Mouse (Mus musculus): ENCODE measurements around the gene Zfp366. TPM values are rescaled to one million over a fixed set of nuclear protein-coding genes. Genes with fewer than 3 reads are reported as not detected.
A peak's percentile ranks its signal among the peaks of the same experiment; 100 is the strongest.

Gene Zfp366
- polyA plus RNA-seq, 1 experiment from 2014 or later = 0.64 TPM

DNA sequence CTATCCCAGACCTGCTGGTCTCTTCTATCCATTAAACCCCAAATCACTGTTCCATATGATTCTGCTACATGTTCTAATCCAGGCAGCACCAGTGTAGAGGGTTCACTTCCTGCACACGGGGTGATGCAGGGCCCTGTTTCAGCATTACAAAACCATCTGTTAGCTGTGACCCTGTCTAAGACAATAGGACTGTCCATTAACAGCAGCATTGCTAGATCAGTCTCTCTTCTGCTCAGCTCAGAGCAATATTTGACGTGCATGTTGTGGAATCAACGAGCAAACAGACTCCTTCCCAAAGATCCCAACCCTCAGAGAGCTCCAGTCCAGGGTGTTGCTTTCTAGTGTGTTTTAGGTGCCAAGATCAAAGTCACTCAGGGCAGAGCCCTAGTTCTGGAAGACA, 5.0 kb downstream of the Zfp366 start:
- Histone ChIP-seq H3K4me2 (no peak overlapping the region), H3K4me3 (no peak overlapping the region), H3K4me1 (replicated peaks) (0 out of 2 replicates have a peak, but pooled peaks cover 27% of the 10 kb centered on the region), H3K27ac (0 out of 2 replicates have a peak overlapping the region, but pooled peaks have one; percentile 2), H3K9me3 (no peaks in the 10 kb centered on the region), H3K9ac (no peak overlapping the region), H3K36me3 (no peaks in the 10 kb centered on the region), H3K27me3 (no peaks in the 10 kb centered on the region)
- no peak for ATAC-seq (ENCODE audit: low FRiP score)
- WGBS = 82% methylated on average over 3 of the region's 3 CpGs

DNA sequence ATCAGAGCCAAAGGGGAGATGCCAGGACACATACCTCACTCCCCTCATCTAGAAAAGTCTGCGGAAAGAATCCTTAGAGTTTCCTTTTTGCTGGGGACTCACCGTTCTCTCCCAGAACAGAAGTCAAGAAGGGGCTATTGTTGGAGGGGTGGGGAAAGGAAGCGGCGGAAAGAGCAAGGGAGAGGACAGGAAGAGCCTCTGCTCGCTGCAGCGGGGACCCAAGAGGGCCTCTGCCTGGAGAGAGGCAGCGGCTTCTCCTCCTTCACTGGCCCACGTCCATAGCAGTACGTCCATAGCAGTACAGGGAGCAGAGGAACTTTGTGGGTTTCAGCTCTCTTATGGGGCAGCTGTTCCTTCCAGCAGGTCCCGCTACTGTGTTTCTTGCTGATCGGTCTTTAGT, 5.8 kb downstream of the Zfp366 start:
- Histone ChIP-seq H3K27ac (no peak overlapping the region), H3K4me3 (no peak overlapping the region), H3K36me3 (no peaks in the 10 kb centered on the region), H3K9me3 (no peaks in the 10 kb centered on the region), H3K4me1 (replicated peaks) (0 out of 2 replicates have a peak, but pooled peaks cover 19% of the 10 kb centered on the region), H3K4me2 (no peak overlapping the region), H3K9ac (no peak overlapping the region), H3K27me3 (no peaks in the 10 kb centered on the region)
- ATAC-seq (ENCODE audit: low FRiP score) = no peak
- 76% methylated on average over 11 of the region's 11 CpGs for WGBS

DNA sequence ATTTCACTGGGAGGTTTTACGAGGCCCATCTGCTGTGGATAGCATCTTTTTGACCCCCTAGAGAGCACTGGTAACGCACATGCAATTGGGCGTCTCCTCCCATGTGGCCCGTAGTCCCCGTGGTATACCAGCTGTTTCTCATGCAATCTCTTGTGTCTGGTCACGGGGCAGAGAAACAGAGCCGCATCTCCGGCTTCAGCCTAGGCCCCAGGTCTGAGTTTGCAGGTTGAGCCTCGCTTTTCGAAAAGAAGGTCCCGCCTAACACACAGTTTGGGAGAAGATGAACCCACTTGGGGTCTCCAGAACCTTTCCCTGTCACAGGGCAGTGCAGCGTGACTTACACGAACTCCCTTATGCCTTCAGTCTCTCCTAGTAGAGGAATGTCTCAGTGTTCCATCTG, 6.4 kb downstream of the Zfp366 start:
- no peaks in the 10 kb centered on the region for H3K27me3 ChIP-seq
- H3K4me1 ChIP-seq (replicated peaks) = 0 out of 2 replicates have a peak, but pooled peaks cover 19% of the 10 kb centered on the region
- H3K9me3 ChIP-seq = no peaks in the 10 kb centered on the region
- 85% methylated on average over 13 of the region's 13 CpGs for WGBS
- H3K9ac ChIP-seq = no peak overlapping the region
- H3K36me3 ChIP-seq = no peaks in the 10 kb centered on the region
- H3K4me2 ChIP-seq = no peak overlapping the region
- no peak overlapping the region for H3K4me3 ChIP-seq
- H3K27ac ChIP-seq = no peak overlapping the region
- no peak for ATAC-seq (ENCODE audit: low FRiP score)

DNA sequence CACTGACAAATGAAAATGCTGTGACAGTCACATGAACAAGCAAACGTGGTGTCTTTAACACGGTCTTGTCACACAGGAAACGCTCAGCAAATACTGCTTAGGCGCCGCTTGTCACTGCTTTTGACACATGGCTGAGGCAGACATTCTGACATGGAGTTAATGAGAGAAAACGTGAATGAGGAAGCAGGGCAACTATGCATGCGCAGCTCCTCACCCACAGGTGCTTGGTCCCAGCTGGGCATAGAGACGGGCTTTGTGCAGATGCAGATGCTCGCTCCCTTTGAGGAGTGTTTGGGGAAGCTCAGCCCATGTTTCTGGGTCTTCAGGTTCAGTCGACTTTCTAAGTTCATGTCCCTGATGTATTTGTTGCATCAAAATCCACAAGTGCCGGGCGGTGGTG, 11.7 kb downstream of the Zfp366 start:
- no peak overlapping the region for H3K4me2 ChIP-seq
- 71% methylated on average over 12 of the region's 12 CpGs for WGBS
- no peak overlapping the region for H3K27ac ChIP-seq
- H3K4me1 ChIP-seq (replicated peaks) = no peaks in the 10 kb centered on the region
- no peaks in the 10 kb centered on the region for H3K9me3 ChIP-seq
- H3K9ac ChIP-seq = no peak overlapping the region
- no peak overlapping the region for H3K4me3 ChIP-seq
- H3K36me3 ChIP-seq = no peaks in the 10 kb centered on the region
- no peak for ATAC-seq (ENCODE audit: low FRiP score)
- H3K27me3 ChIP-seq = no peaks in the 10 kb centered on the region

DNA sequence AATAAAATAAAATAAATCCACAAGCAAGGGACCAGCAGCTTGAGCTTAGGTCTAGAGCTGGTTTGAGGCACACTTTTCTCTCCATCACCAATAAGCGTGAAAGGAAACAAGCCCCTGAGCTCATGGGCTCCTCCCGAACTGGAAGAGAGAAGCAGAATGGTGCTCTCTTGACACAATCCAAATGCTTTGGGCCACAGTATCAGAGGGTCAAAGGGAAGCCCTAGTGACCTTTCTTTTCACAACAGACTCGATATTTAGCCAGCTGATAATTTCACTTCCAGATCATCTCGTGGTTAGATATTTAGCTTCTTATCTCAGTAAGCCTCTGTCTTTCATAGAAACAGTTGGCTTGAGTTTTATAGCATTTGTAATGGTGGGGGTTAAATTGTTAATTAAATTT, 12.2 kb downstream of the Zfp366 start:
- no peak overlapping the region for H3K4me3 ChIP-seq
- H3K36me3 ChIP-seq = no peaks in the 10 kb centered on the region
- no peak overlapping the region for H3K9ac ChIP-seq
- H3K4me2 ChIP-seq = no peak overlapping the region
- no peaks in the 10 kb centered on the region for H3K9me3 ChIP-seq
- no peaks in the 10 kb centered on the region for H3K4me1 ChIP-seq (replicated peaks)
- 78% methylated on average over 4 of the region's 4 CpGs for whole genome bisulfite sequencing
- H3K27ac ChIP-seq = no peak overlapping the region
- no peaks in the 10 kb centered on the region for H3K27me3 ChIP-seq
- no peak for ATAC-seq (ENCODE audit: low FRiP score)

DNA sequence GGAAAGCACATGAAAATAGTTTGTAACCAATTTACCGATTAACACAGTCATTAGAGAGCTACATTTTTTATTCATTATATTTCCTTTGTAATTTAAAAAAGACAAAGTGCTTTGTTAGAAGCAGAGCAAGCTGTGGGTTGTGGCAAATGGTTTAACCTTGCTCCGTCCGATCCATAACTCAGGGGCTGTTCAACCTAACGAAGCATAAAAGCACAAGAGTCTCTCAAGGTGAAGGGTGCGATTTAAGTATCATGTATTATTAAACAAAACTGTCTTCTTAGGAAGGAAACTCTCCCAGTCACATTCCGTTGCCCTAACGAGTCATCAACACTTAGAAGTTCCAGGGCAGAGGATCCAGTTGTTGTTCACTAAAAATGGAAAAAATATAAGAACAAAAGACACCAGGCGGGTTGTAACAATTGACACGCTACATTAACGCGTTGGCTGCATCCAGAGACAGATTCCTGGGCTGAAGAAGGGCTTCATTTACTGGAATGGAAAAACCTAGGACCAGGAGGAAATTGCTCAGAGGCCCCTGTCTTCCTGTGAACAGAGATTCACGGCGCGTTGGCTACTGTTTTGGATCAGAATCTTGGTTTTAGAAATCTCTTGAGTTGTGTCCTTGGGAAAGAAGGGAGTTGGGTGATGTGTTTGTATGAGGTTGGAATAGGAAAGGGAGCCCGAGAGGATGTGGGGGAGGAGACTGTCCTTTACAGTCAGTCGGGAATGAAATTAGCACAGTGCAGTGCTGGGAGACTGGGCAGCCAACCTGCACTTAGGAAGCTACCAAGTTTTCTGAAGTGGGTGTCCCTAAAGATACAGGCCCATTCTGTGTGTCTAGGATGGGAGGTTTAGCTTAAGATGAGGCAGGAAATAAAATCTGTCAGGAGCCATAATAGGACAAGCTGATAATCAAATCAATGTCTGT, 17.3 kb downstream of the Zfp366 start:
- peak overlapping the region; percentile 48; the same call in 1 of the 2 replicates for H3K27ac ChIP-seq
- ATAC-seq (ENCODE audit: low FRiP score) = no peak
- no peaks in the 10 kb centered on the region for H3K27me3 ChIP-seq
- H3K4me1 ChIP-seq (replicated peaks) = peaks cover 8% of the 10 kb centered on the region; the same call in 1 of the 2 replicates
- H3K9ac ChIP-seq = no peak overlapping the region
- H3K4me3 ChIP-seq = no peak overlapping the region
- WGBS = 62% methylated on average over 16 of the region's 16 CpGs
- no peaks in the 10 kb centered on the region for H3K36me3 ChIP-seq
- H3K9me3 ChIP-seq = no peaks in the 10 kb centered on the region
- no peak overlapping the region for H3K4me2 ChIP-seq

DNA sequence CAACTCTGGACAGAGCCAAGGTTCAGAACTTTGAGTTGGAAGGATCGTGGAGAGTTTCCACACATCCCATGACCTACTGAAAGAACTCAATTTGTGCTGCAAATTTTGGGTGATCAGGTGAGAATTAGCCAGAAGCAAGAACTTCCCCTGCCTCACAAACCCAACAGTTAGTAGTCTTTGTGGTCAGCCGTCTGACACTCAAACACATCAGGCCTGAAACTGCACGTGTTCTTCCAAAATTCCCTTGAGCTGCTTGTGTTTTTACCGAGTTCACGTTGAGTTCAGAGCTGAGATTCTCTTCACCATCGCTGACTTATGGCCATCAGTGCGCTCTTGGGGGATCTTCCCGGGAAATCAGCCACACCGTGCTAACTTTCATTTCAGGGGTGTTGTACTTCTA, 22.6 kb downstream of the Zfp366 start:
- WGBS = 93% methylated on average over 9 of the region's 9 CpGs
- ATAC-seq (ENCODE audit: low FRiP score) = no peak
- peaks cover 6% of the 10 kb centered on the region; the same call in 1 of the 2 replicates for H3K4me1 ChIP-seq (replicated peaks)
- no peak overlapping the region for H3K4me3 ChIP-seq
- no peaks in the 10 kb centered on the region for H3K36me3 ChIP-seq
- H3K27ac ChIP-seq = no peak overlapping the region
- H3K9ac ChIP-seq = no peak overlapping the region
- H3K9me3 ChIP-seq = no peaks in the 10 kb centered on the region
- H3K27me3 ChIP-seq = no peaks in the 10 kb centered on the region
- no peak overlapping the region for H3K4me2 ChIP-seq

DNA sequence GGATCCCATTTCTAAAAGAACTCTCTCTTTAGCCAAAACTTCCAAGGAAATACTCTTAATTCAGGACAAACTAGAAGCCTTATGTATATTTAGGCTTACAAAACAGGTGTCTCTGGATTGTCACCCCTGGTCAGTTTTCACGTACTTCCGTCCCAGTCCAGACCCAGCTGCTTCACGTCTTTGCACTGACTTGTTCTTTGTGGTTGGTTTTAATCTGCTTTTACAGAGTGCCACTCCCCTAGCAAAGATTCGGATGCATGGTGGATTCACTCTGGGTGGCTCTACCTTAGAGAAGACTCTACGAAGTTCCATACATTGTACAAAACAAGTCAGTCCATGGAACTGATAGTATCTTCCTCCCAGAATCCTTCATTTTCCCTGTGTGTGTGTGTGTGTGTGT, 25.2 kb downstream of the Zfp366 start:
- no peak overlapping the region for H3K4me2 ChIP-seq
- no peak overlapping the region for H3K9ac ChIP-seq
- H3K4me1 ChIP-seq (replicated peaks) = no peaks in the 10 kb centered on the region
- H3K4me3 ChIP-seq = no peak overlapping the region
- no peak overlapping the region for H3K27ac ChIP-seq
- H3K9me3 ChIP-seq = no peaks in the 10 kb centered on the region
- no peak for ATAC-seq (ENCODE audit: low FRiP score)
- 93% methylated on average over 5 of the region's 5 CpGs for WGBS
- H3K27me3 ChIP-seq = no peaks in the 10 kb centered on the region
- no peaks in the 10 kb centered on the region for H3K36me3 ChIP-seq

DNA sequence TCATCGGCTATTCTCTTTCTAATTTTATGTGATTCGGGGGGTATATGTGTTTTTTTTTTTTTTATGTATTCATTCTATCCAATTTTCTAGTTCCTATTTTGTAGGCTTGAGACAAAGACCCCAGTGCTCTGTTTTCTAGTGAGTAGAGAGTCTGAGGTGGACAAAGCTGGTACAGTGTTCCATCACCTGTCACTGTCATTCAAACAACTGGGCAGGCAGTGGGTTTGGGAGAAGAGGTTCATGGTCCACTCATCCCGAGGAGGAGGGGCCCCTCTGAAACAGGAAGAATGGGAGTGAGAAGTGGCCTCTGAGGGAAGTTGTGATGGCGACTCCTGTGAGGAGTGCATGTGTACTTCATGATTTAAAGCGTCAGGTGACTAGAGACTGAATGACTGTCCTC, 26.2 kb downstream of the Zfp366 start:
- no peak overlapping the region for H3K4me2 ChIP-seq
- WGBS = 80% methylated on average over 5 of the region's 5 CpGs
- no peak for ATAC-seq (ENCODE audit: low FRiP score)
- no peak overlapping the region for H3K4me3 ChIP-seq
- no peaks in the 10 kb centered on the region for H3K4me1 ChIP-seq (replicated peaks)
- H3K27ac ChIP-seq = no peak overlapping the region
- H3K36me3 ChIP-seq = no peaks in the 10 kb centered on the region
- H3K9ac ChIP-seq = no peak overlapping the region
- no peaks in the 10 kb centered on the region for H3K9me3 ChIP-seq
- no peaks in the 10 kb centered on the region for H3K27me3 ChIP-seq

DNA sequence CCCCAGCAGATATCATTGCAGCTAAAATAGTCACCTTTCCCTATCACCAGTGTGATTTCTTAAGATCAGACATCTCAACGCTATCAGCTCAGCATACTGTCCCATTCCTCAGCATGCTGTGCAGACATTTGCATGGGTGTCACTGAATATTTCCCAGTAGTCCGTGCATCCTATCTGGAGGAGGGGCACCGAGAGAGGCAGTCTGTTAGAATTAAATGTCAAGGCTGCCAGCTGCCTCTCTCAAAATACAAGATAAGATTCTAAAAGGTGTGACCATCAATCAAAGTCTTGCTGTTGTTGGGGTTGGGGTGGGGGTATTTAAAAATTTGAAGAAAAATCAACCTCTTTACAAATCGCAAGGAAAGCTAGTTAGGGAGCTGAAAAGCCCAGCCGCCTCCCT, 28.4 kb downstream of the Zfp366 start:
- ATAC-seq (ENCODE audit: low FRiP score) = no peak
- H3K4me3 ChIP-seq = no peak overlapping the region
- H3K27ac ChIP-seq = no peak overlapping the region
- H3K36me3 ChIP-seq = no peaks in the 10 kb centered on the region
- 67% methylated on average over 5 of the region's 5 CpGs for WGBS
- no peaks in the 10 kb centered on the region for H3K9me3 ChIP-seq
- no peak overlapping the region for H3K4me2 ChIP-seq
- no peaks in the 10 kb centered on the region for H3K4me1 ChIP-seq (replicated peaks)
- H3K9ac ChIP-seq = no peak overlapping the region
- H3K27me3 ChIP-seq = no peaks in the 10 kb centered on the region

DNA sequence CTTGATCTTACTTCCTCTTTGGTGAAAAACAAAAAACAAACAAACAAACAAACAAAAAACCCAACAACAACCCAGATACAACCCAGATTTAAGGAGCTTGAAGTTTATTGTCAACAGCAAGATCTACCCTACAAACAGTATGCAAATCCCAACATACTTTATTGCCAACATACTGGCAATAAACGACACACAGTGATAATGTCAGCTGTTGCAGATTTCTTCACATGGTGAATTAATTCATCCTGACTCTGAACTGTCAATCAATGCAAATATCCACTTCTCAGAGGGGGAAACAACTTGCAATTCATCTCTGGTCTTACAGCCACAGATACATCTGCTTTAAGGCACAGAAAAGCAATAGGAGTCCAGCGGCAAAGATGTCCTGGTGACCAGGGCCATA, 31.4 kb downstream of the Zfp366 start:
- 78% methylated on average over 2 of the region's 2 CpGs for WGBS
- H3K27ac ChIP-seq = no peak overlapping the region
- H3K9me3 ChIP-seq = no peaks in the 10 kb centered on the region
- no peak overlapping the region for H3K4me2 ChIP-seq
- H3K36me3 ChIP-seq = no peaks in the 10 kb centered on the region
- H3K27me3 ChIP-seq = no peaks in the 10 kb centered on the region
- H3K4me3 ChIP-seq = no peak overlapping the region
- ATAC-seq (ENCODE audit: low FRiP score) = no peak
- H3K9ac ChIP-seq = no peak overlapping the region
- no peaks in the 10 kb centered on the region for H3K4me1 ChIP-seq (replicated peaks)

DNA sequence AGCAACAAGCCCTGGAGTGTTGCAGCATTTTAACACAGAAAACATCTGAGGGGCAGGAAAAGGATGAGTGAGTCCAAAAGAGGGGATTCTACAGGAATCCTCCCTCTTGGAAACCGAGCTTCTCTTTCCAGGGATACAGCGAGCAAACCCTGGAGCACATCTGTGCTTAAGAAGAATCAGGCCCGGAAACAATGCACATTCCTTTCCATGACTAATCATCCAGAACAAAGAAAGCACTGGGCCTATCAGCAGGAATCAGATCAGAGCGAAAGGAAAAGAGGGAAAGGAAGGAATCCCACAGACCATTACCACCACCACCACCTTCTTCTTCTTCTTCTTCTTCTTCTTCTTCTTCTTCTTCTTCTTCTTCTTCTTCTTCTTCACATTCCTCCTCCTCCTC, 33.4 kb downstream of the Zfp366 start:
- ATAC-seq (ENCODE audit: low FRiP score) = no peak
- Histone ChIP-seq H3K36me3 (no peaks in the 10 kb centered on the region), H3K4me3 (no peak overlapping the region), H3K4me1 (replicated peaks) (no peaks in the 10 kb centered on the region), H3K9me3 (no peaks in the 10 kb centered on the region), H3K27ac (no peak overlapping the region), H3K27me3 (no peaks in the 10 kb centered on the region), H3K9ac (no peak overlapping the region), H3K4me2 (no peak overlapping the region)
- WGBS = 6% methylated on average over 4 of the region's 4 CpGs

DNA sequence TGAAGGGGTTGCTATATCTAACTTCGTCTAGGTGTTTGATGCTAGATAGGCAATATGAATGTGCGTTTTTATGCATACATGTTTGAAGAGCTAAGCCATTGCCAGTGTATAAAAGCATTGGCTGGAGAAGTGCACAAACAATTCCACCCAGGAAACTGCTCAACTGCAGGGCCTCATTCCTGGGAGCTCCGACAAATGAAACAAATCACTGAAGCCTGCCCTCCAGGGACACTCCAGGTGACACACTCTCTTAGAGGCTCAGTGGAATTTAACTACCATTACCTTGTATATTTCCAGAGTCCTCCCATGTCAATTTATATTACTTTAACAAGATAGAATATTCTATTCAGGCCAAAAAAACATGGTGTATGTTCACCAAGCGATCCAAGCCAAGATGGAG, 35.0 kb downstream of the Zfp366 start:
- H3K4me1 ChIP-seq (replicated peaks) = no peaks in the 10 kb centered on the region
- H3K9ac ChIP-seq = no peak overlapping the region
- no peaks in the 10 kb centered on the region for H3K36me3 ChIP-seq
- H3K4me3 ChIP-seq = no peak overlapping the region
- no peak overlapping the region for H3K27ac ChIP-seq
- no peak for ATAC-seq (ENCODE audit: low FRiP score)
- no peak overlapping the region for H3K4me2 ChIP-seq
- 92% methylated on average over 4 of the region's 4 CpGs for WGBS
- H3K27me3 ChIP-seq = no peaks in the 10 kb centered on the region
- H3K9me3 ChIP-seq = no peaks in the 10 kb centered on the region
